Mouse (Mus musculus) liver, postnatal 0 days (tissue): ENCODE data around the gene Ddb1.

Experiments used
- CTCF ChIP-seq: sonication (generic); IDR thresholded peaks from 2 replicates; pipeline ENCODE4 v1.5.1; 2016; ENCODE audit warnings: antibody characterized with exemption, low read depth
- EP300 ChIP-seq: IDR thresholded peaks from 2 replicates; pipeline ENCODE4 v1.6.1; 2016; ENCODE audit warnings: antibody characterized with exemption, low read depth, mild to moderate bottlenecking

- no peak for TF ChIP-seq EP300
- TF ChIP-seq CTCF = no peak
These were observed 68.1 kb downstream of the Ddb1 start for GRCm38 (mm10) chr19:10673275-10673674.
